Mouse (Mus musculus) kidney, postnatal 4 days (tissue): Measurements from ENCODE around the gene Olfr1284.
"Not testable (repeated sequence)": the region's sequence is repeated elsewhere in the genome, so short reads cannot be mapped to it uniquely, and the experiment has no call there.

Experiments
- DNase-seq, 2 experiments: peaks; one replicate each; pipeline ENCODE4 v3.0.0; 2021; ENCODE audit warnings: mixed read lengths in 2 of 2

Olfr1284 gene

GRCm38 (mm10) chr2:111375222-111375621 lies at the start of gene Olfr1284:
TSS of gene Olfr1284 (plus strand) at chr2:111375522.
- DNase-seq = no peak

DNA sequence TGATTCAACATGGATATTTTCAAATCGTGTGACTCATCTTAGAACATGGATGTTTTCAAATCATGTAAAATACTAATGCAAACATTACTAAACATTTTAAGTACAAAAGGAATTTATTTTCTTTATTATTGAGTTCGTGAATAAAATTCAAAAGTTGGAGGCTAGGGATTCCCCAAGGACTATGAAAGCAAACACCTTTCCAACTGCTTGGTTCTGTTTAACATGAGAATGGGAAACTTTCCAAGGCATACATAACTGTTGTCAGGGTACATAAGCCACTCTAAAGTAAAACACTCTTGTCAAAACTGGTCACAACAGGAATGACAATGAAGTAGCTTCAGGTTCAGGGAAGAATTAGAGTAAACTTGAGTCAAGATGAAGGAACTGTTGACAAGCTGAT lies 49.1 kb upstream of the Olfr1284 start, which contains the start of gene Olfr1281:
Gene Olfr1281, plus strand, starts transcription at position 301 of the 400 bp plus-strand sequence.
- no peak for DNase-seq

- not testable (repeated sequence) for DNase-seq
Measured at GRCm38 (mm10) chr2:111333721-111334120, 41.6 kb upstream of the Olfr1284 start.

DNA sequence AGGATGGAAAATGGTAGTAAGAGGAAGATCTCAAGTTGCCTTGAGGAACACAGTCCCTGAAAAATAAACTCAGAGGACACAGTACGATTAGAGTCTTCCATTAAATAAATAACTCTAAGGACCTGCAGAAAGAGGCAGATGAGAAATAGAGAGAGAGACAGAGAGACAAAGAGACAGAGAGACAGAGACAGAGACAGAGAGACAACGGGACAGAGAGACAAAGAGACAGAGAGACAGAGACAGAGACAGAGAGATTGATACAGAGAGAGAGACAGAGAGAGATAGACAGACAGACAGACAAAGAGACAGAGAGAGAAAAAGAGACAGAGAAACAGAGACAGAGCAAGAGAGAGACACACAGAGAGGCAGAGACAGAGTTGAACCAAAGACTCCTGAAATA lies 39.3 kb upstream of the Olfr1284 start, which contains the start of gene Olfr1282:
Gene Olfr1282, minus strand, starts transcription at position 101 of the 400 bp plus-strand sequence.
- DNase-seq = no peak

- no peak for DNase-seq
Measured at GRCm38 (mm10) chr2:111366490-111366889, 8.8 kb upstream of the Olfr1284 start, which contains the start of gene Olfr1283. TSS of gene Olfr1283 (plus strand) at chr2:111366790.

DNA sequence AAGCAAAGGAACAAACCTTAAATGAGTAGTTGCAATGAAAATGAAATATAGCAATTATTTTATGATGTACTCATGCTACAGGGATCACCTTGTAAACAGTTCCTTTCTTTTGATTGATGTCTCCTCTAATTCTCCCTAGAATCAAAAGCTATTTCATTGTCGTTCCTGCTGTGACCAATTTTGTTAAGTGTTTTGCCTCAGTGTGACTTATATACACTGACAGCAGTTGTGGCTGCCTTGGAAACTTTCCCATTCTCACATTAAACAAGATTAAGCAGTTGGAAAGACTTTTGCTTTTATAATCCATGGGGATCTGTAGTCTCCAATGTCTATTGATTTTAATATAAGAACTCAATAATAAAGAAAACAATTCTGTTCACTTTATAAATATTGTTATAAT lies 47.6 kb downstream of the Olfr1284 start, which contains the start of gene Olfr1286:
Gene Olfr1286, minus strand, starts transcription at position 185 of the 400 bp plus-strand sequence.
- DNase-seq = no peak
